Mouse (Mus musculus): ENCODE results near the gene Pogz. TPM values are rescaled to one million over a fixed set of nuclear protein-coding genes. Genes with fewer than 3 reads are reported as not detected.
A peak's percentile ranks its signal among the peaks of the same experiment; 100 is the strongest.
"Not testable (repeated sequence)": the region's sequence is repeated elsewhere in the genome, so short reads cannot be mapped to it uniquely, and the experiment has no call there.

The Pogz gene
- total RNA-seq, 2 experiments from 2014 or later = 35.1 to 38.6 TPM

DNA sequence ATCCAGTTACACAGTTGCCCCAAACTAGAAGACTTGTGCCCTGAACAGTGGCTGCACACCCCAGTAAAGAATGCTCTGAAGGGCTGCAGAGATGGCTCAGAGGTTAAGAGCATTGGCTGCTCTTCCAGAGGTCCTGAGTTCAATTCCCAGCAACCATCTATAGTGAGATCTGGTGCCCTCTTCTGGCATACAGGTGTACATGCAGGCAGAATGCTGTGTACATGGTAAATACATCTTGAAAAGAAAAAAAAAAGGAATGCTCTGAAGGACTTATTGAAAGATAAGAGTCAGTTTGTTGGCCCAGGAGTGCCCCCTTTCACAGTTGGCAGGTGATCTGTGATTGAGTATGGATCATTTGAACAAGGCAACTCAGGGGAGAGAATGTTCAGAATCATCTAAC, 4.0 kb upstream of the Pogz start:
- no peak for DNase-seq

DNA sequence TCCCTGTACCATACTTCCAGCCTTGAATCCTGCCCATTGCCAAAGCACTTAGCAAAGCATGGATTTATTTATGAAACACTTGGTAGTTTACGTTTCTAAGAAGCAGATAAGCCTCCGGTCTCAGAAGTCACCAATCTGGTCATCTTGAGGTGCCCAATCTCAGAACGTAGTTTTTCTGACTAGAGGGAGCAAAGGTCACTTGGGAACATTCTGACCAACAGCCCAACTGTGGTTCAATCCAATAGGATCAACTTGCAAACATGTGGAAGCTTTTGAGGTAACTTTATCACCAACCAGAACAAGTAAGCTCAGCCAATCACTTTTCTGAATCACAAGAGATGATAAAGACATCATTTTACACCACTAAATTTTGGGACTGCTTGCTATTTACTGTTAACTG, 2.0 kb upstream of the Pogz start:
- DNase-seq = no peak

DNA sequence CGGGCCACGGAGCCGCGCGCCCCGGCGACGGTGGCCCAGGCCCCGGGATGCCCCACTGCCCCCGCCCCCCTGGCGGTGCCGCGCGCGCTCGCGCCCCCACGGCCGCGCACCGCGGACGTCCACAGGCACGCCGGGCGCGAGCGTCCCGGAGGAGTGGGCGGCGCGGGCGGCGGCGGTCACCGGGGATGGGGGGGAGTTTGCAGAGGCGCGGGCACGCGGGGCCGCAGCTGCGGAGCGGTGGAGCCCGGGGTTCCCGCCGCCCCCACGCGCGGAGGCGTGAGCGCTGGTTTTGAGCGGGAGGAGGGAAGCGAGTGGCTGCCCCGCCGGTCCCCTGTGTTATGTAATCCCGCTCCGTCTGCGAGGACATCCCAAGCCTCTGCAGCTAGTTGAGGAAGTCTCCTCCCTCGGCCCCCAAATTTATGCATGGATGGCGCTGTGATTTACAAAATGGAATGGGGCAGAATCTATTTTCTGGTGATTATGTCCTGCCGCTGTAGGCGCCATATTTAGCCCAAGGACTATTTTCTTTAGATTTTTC, 661 bp downstream of the Pogz start:
- peak; percentile 83 for DNase-seq

GRCm38 (mm10) chr3:94838631-94839030, 1.3 kb downstream of the Pogz start:
- peak; percentile 31 for DNase-seq

DNA sequence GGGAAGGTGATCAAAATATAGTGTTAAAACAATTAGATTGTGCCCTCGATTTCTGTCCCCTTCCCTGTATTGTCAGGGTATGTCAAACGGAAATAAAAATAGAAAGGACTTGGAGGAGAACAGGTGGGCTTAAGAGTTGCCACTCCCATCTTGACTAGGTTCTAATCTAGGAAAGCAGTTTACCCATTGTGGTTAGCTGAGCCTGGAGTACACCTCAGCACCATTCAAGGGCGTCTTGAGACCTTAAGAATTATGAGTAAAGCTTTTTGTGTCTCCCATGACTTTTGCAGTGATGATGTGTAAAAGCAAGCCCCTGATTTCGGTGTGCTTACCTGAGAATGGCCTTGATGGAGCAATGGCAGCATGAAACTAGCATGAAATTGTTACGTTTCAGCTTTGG, 1.7 kb downstream of the Pogz start:
- no peak for DNase-seq

DNA sequence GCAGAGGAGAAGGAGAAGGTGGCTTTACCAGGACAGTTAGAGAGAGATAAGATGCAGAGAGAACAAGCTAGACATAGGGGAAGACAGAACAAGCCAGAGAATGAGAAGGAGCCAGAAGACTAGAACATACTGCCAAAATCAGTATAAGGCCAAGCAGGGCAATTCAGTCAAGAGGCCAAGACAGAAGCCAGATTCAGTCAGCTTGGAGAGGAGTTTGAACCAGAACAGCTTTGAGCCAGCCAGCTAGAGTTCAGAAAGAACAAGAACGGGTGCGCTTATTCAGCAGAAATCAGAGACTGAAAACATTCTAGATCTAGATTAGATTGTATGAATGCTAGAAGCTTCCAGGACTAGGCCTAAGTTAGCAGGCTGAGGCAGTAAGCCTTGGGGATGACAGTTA, 10.0 kb downstream of the Pogz start:
- no peak for DNase-seq

DNA sequence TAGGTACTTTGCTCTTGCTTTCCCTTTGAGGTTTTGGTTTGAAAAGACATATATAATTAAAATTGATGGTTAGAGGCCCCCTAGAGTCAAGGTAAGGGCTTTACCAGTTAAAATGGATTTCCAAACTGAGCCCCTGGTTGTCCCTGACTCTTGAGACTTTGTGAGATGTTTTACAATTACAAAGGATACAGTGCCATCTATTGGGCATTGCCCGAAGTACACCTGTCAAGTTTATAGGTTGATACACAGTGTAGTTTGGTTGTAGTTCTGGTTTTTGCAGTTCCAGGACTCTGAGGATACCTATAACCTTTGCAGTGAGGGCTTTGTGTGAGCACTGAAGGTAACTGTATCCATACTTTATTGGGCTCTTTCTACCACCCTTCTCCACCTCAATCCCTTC, 12.0 kb downstream of the Pogz start:
- peak; percentile 81 for DNase-seq

DNA sequence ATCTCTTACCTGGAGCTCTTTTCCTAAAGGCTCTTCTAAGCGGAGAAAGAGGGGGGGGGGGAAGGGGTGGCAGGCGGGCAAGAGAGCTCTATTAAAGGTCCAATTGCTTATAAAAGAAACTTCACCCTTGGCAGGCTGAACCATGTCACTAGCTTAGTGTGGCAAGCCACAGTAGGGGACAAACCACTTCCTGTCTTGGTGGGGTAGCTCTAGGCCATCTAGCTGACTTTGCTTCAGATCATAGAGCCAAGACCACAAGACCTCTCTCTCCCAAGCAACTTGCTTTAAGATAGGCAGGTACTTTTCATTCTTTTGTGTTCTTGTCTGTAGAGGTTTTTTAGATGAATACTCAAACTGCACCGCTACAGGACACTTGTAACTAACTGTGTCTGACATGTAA, 14.4 kb downstream of the Pogz start:
- no peak for DNase-seq

DNA sequence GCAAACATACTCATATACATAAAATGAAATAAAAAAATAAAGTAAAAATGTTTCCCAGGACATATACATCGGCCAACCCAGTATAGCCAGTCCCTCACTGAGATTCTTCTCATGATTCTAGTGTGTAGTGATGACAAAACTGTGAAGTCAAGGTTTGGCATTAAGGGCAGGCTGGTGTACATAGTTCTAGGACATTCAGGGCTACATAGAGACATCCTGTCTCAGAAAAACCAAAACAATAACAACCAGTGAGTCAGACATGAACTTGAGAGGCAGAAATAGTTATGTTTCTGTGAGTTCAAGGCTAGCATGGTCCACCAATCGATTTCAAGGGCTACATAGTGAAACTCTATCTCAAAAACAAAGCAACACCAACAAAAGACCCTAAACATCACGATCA, 14.8 kb downstream of the Pogz start:
- DNase-seq = no peak

DNA sequence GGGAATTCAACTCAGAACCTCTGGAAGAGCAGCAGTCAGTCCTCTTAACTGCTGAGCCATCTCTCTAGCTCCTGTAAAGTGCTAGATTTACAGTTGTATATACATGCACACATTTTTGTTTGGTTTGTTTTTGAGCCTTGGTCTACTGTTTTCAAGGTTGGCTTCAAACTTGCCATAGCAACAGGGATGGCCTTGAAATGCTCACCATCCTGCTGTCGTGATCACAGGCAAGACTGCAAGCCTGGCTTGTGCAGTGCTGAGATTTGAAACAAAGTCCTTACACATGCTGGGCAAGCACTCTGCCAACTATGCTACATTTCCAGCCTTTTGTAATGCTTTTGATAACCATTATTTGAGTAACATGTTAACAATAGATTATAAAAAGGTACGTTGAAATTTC, 22.1 kb downstream of the Pogz start:
- DNase-seq = no peak

DNA sequence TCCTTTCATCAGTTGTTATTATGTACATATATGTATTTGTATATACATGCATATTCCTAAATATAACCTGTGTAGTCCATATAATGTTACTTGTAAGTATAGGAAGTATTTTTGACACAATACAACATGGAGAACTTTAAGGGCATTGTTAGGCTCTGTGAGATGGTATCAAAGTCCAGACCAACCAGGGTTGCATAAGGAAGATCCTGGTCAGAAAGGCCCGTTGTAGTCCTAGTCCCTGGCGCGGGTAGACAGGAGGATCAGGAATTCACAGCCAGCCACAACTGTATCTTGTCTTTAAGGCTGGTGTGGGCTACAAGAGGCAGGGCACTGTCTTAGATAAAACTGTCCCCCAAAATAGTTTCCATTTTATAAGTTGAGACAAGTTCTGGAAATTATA, 31.6 kb downstream of the Pogz start:
- no peak for DNase-seq

DNA sequence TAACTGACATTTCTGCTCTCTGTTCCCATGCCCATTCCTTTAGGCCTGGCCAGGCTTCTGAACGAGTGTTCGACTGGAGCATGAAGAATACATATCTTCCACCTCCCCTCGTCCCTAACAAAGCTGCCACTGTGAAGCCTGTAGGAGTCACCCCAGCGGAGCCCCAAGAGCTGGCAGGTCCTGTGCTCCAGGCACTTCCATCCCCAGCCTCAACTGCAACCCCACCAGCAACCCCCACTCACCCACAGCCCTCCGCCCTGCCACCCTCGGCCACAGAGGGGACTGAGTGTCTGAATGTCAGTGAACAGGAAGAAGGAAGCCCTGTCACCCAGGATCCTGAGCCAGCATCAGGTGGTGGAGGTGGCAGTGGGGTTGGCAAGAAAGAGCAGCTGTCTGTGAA, 41.3 kb downstream of the Pogz start:
- DNase-seq = no peak

DNA sequence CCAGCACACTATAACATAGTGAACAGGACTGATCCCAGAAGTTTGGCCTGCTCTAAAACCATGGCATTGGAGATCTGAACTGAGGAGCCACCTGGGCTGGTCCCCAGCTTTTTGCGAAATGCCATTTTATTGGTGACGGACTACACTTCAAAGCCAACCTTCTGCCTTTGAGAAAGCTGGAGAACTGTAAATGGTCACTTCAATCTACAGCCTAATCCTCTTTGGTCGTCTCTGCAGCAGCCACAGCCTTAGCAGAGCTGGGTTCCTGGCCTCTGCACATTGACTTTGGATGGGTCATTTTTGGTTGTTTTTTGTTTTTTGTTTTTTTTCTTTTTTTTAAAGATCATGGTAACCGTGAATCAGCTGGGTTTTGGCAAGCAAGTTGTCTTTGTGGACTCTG, 44.5 kb downstream of the Pogz start:
- no peak for DNase-seq

DNA sequence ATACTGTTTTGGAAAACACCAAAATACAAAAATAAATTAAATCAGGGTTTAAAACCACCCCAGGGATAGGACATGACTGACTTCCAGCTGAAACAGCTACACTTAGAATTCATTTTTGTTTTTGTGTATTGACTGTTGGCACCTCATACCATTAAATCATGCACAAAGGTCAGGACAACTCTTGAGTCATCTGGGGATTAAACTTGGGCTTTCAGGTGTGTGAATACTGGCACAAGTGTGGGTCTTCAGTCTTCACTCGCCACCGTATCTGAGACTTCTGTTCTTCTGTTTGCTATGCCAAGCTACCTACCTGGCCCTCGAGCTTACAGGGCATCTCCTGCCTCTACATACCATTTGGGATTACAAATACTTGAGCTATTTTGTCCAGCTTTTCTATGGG, 45.2 kb downstream of the Pogz start:
- no peak for DNase-seq

- peak; percentile 88 for DNase-seq
These were observed 49.2 kb downstream of the Pogz start, which contains the start of gene Psmb4 for GRCm38 (mm10) chr3:94886316-94887224. Gene Psmb4 (minus strand): TSS chr3:94886961.

DNA sequence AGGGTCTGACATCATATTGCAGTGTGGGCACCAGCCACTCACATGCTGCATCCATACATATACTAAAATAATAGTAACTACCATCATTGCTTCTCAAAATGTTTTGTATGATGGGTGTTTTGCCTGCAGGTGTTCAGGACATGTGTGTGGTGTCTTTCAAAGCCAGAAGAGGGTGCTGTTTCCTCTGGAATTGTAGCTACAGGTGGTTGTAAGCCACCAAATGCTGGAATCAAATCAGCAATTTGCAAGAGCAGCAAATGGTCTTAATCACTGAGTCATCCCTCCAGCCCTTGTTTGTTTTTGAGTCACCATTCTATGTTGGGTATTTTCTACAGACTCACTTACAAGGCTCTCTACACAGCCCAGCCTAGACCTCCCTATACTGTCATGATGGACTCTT, 51.2 kb downstream of the Pogz start:
- peak; percentile 35 for DNase-seq

DNA sequence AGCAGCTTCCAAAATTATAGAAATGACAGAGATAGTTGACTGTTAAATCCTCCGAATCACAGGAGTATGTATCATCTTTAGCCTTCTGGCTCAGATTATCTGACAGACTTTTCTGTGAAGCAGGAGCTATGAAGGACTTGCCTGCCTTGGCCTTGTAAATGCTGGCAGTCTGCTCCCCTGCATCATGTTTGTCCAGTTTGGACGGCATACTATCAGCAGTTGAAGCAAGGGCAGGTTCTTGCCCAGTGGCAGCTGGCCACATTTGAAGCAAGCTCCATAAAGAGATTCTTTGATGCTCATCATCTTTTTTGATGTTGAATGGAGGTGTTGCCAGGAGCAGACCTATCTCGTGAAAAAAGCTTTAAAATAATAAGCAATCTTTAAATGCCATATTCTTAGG, 56.7 kb downstream of the Pogz start:
- DNase-seq = no peak

DNA sequence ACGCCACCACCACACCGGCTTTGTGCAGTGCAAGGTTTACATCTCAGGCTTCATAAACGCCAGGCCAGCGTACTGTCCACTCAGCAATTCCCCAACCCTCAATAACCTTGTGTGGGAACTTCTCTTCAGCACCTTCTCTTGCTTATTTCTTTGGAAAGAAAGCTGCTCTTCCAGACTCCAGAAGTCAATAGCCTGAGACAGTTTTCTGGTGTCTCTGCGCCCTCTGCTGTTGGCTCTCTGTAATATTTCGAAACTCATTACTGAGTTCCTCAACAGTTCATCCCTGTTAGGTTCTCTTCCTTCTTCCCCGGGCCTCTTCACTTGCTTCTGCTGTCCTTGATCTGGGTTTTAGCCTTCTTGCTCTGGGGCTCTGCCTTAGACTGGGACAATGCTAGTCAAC, 65.4 kb downstream of the Pogz start:
- peak; percentile 75 for DNase-seq

DNA sequence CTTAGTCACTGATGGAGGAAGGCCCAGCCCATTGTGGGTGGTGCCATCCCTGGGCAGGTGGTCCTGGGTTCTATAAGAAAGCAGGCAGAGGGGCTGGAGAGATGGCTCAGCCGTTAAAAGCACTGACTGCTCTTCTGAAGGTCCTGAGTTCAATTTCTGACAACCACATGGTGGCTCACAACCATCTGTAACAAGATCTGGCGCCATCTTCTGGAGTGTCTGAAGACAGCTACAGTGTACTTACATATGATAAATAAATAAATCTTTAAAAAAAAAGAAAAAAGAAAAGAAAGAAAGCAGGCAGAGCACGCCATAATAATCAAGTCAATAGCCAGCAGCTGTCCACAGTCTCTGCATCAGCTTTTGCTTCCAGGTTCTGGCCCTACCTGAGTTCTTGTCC, 67.4 kb downstream of the Pogz start:
- not testable (repeated sequence) for DNase-seq

DNA sequence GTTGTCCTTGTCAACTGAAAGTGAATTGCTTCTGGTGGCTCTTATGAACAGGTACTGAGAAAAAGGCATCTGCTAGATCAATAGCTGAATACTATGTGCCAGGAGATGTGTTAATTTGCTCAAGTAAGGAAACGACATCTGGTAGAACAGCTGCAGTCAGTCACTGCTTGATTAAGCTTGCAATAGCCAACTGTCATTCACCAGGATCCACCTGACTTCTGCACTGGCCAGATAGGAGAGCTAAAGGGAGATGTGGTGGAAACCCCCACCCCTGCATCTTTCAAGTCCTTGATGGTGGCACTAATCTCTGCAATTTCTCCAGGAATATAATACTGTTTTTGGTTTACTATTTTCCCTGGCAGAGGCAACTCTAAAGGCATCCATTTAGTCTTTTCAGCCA, 69.1 kb downstream of the Pogz start:
- no peak for DNase-seq

GRCm38 (mm10) chr3:94911050-94911693, 73.8 kb downstream of the Pogz start:
- DNase-seq = no peak

- no peak for DNase-seq
These were observed 76.4 kb downstream of the Pogz start for GRCm38 (mm10) chr3:94913801-94914200.

- no peak for DNase-seq
These were observed 78.8 kb downstream of the Pogz start for GRCm38 (mm10) chr3:94915903-94916741.

Measured in heart, postnatal 4 days (tissue).